Mouse (Mus musculus): Measurements from ENCODE around the gene Frmd8.

Gene Frmd8

DNA sequence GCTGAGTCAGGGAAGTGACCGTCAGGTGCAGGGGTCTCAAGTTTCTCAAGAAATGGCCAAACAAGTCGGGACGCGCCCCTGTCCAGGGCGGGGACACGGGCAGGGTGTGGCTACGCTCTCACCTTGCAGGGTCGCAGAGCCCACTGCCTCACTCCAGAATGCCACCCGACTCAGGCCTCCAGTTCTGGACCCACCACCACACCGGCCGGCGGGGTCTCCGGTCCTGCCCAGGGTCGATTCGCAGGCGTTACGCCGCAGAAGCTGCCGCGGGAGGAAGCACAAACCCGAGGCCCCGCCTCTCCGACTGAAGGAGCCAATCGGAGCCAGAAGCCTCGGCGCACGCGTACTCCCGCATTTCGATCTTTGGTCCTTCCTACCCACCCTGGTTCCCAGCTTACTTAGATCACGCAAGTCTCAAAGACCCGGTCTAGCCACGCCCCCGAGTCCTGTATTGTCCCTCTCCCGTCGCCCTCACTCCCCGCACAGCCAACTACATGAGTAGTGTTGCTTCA, at the start of gene Frmd8:
Gene Frmd8, minus strand, starts transcription at position 306 of the 512 bp plus-strand sequence.
- DNase-seq (ENCODE audit: low read depth, low spot score): peak; percentile 95

DNA sequence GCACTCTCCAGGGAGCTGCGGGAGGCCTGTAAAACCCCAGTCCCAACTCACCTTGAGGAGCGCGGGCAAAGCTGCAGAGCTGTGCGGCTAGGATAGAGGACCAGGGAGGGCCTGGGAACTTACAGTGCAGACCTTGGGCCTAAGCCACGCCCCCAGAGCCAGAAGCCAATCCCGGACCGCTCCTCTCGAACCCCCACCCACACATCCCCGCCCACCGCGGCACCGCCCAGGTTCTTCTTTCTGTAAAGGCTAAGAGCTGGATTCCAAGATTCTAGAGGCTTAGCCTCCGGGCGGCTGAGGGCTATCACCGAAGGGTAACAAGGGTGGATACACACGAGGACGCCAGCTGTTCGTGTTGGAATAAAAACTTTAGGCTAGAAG, 49.6 kb upstream of the Frmd8 start, which contains the start of gene Cdc42ep2:
Gene Cdc42ep2, minus strand, starts transcription at position 104 of the 381 bp plus-strand sequence.
- peak; percentile 92 for DNase-seq (ENCODE audit: low read depth, low spot score)

DNA sequence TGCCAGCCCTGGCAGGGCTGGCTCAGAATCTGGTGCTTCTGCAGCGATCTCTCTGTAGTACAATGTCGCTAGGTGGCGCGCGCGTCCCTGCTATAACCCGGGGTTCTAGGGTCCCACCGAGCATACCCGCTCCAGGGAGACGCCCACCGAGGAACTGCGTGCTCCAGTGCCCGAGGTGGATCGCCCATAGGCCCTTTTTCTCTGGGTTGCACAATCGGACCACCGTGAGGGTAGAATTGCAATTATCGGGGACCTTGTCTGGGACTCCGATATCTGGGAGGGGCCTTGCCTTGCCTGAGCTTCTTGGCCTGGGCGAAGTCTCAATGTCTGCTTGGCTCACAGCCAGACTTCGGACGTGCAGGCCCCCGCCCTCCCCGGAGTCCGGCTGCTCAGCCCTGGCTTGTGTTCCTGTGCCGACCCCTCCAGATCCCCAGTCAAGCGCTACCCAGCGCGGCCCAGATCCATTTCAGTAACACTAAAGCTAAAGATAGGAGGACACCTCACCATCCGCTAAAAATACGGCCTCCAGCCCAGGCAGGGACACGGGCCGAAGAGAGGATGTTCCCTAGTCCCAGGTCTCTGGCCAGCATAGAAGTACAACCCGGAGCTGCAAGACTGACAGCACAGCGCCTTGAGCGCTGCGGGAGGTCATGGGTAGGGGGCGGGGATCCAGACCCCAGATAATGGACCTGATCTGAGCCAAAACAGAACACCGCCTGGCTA, 49.1 kb upstream of the Frmd8 start:
- DNase-seq (ENCODE audit: low read depth, low spot score): peak; percentile 81

- no peak for DNase-seq (ENCODE audit: low read depth, low spot score)
These were observed 47.9 kb upstream of the Frmd8 start for GRCm38 (mm10) chr19:5922963-5923362.

- no peak for DNase-seq (ENCODE audit: low read depth, low spot score)
These were observed 47.3 kb upstream of the Frmd8 start for GRCm38 (mm10) chr19:5922119-5922942.

GRCm38 (mm10) chr19:5921715-5922114, 46.6 kb upstream of the Frmd8 start:
- no peak for DNase-seq (ENCODE audit: low read depth, low spot score)

GRCm38 (mm10) chr19:5913007-5913719, 38.1 kb upstream of the Frmd8 start, which contains the start of gene Dpf2:
TSS of gene Dpf2 (minus strand) at chr19:5913010.
- no peak for DNase-seq (ENCODE audit: low read depth, low spot score)

GRCm38 (mm10) chr19:5912103-5913006, 37.3 kb upstream of the Frmd8 start:
- peak; percentile 99 for DNase-seq (ENCODE audit: low read depth, low spot score)

GRCm38 (mm10) chr19:5911430-5912102, 36.5 kb upstream of the Frmd8 start:
- peak; percentile 49 for DNase-seq (ENCODE audit: low read depth, low spot score)

DNA sequence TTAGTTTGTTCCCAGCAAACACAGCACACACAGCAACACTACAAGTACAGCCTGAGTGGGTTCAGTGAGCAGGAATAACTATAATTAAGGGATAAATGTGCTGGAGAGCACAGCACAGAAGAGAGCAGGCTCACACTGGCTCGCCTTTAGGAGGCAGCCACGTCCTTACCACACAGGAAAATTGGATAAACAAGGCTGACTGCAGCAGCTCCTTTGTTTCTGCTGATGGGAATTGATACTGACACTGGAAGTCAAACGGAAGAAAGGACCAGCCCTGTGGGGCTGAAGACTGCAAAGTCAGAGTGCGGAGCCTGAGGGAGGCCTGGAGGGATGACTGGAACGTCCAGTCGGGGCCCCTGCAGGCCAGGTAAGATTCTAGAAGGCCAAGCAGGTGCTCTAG, 35.1 kb upstream of the Frmd8 start:
- DNase-seq (ENCODE audit: low read depth, low spot score): no peak

DNA sequence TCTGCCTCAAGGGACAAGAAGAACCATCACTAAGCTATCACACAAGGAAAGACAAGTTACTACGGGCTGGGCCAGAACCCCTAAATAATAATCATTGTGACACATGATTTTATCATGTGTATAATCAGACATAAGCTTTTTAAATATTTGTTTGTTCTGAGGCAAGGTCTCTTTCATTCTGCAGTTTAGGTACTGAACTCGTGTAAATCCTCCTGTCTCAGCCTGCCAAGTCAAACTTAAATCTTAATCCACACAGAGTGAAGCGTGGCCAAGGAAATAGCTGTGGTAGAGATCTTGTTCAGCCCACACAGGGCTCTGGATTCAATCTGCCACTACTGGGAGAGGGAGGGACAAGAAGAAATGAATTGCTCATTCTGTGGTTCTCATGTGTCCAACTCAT, 32.2 kb upstream of the Frmd8 start:
- DNase-seq (ENCODE audit: low read depth, low spot score): no peak

DNA sequence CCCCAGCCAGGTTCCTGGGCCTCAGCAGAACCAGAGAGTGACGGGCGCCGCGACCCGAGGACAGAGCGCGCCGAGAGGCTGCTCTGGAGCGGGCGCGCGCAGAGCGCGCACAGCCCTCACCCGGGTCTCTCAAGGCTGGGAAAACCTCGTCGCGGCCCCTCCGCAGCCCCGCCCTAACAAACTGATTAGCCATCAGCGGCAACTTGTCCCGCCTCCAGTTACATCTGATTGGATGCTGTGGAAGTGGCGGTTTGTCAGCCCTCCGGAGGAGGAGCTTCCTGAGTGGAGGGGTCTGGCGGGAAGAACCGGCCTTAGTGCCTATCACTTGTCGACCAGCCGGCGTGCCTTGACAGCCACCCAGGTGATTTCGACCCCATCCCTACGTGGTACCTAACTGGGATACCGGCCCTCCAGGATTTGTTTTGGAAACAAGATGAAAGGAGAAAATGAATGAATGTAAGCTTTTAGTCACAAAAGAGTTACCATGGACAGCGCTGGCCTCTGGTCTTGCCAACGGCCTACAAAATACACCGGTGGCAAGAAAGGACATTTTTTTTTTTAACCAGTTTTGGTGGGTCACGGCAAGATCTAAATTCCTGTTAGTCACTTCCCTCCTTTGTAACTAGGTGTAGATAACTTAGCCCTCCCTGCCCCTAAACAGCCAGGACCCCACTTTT, 19.1 kb upstream of the Frmd8 start, which contains the start of gene Tigd3:
Gene Tigd3, minus strand, starts transcription at position 148 of the 677 bp plus-strand sequence.
- DNase-seq (ENCODE audit: low read depth, low spot score): peak; percentile 93

DNA sequence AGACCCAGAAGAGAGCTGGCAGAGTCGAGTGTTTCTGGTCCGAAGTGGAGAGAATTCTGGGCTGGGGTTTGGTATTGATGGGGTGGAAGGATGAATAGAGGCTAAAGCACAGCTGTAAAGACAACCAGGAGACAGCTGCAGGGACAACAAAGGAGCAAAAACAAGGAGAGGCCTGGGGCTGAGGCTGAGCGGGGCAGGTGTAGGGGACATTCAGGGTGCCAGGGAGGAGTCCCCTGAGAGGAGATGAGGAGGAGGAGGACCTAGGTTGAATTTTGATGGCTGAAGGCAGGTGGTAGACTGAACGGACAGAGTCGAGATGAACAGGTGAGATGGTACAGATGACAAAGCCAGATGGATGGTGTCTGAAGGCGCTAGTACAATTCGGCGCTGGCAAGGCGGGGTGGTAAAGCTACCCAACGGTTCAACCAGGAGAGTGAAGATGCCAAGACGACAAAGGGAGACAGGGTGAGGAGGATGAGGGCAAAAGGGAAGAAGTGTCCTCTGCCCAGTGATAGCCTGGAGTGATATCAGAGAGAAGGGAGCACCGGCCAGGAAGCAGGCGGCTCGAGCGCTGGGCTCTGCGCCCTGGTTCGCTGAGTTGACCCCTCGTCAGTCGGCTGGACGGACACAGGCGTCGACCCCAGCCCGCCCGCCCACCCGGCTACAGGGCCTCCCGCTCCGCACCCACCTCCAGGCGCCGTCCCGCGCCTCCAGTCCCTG, 18.4 kb upstream of the Frmd8 start:
- DNase-seq (ENCODE audit: low read depth, low spot score): no peak

DNA sequence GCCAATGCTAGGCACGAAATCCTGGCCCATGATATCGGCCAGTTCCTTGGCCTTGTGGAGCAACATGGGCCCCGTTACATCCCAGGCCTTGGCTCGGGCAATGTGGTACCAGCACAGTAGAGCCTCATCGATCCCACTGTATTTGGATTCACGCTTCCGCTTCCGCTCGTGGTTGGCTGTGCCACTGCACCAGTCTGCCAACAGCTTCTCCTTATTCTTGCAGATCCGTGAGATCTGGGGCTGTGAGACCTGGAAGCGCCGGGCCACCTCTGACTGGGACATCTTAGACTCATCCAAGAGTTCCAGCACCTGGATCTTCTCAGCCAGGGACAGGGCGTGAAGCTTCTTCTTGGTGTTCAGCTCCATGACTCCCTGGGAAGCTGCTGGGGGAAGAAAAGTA, 17.7 kb upstream of the Frmd8 start:
- no peak for DNase-seq (ENCODE audit: low read depth, low spot score)

DNA sequence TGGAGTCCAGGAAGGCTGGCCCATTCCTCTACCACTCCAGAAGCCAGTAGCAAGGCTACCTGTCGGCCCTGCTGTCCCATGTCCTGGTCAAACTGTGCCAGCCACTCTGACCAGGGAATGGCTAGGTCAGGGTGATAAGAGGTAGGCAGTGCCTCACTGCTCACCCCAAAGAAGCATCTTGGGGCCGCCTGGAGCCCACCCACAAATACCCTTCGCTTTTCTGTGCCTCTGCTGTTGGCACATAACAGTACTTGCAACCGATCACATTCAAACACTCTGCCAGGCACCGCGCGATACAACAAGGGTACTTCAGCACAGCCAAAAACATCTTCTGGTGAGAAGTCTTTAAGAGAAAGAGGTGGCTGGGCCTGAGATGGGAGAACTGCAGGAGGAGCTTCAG, 17.2 kb upstream of the Frmd8 start:
- DNase-seq (ENCODE audit: low read depth, low spot score): no peak

DNA sequence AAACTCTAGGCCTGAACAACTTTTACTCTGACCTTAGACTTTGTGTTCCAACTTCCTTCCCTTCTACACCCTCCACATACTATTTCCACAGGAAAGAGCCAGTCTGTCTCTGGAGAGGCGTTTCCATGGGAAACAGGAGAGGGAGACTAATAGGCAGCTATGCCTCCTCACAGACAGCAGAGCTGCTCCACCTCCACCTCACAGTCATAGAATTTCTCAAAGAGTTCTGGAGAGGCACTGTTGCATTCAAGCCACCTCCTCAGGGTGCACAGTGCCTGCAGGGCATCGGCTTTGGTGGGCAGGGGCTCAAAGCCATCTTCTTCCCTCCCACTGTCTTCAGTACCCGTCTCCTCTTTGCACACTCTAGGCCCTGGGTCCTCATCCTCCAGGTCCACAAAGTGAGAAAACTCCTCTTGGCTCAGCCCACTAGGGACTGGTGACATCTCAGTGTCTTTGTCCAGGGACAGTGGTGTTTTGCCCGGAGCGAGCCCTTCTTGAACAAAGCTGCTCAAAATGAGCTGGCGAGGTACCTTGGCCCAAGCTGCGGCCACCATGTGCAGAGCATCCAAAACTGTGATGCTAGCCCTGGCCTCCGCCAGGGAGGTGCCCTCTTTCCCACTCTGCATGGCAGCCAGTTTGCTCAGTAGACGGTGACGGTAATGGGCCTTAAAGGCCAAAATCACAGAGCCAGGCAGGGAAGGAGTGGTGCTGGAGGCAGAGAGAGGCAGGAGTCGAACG, 16.6 kb upstream of the Frmd8 start:
- no peak for DNase-seq (ENCODE audit: low read depth, low spot score)

DNA sequence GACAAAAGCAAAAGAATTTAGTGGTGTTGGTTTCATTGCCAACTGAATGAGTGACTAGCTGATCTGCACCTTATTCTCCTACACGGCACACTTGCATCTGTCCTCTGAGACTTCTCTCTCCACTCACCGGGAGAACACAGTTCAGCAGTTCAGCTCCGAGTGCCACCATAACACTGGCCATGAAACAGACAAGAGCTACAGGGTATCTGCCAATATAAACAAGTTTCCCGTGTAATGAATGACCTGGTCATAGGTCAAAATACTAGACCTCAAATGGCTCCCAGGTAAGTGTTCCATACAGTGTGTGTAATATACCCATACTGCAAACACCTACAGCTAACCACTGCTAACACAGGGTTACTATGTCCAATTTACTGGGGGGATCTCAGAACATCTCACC, 14.1 kb upstream of the Frmd8 start:
- DNase-seq (ENCODE audit: low read depth, low spot score): no peak

GRCm38 (mm10) chr19:5887234-5887815, 12.3 kb upstream of the Frmd8 start:
- DNase-seq (ENCODE audit: low read depth, low spot score): no peak

Data from CD4-positive helper T cell, adult 2 months (primary cell).